Mouse (Mus musculus) stomach, postnatal 0 days (tissue): ENCODE measurements around the gene Nrgn.

Source experiments
- CTCF ChIP-seq: IDR thresholded peaks from 2 replicates; pipeline ENCODE4 v1.5.1; 2016; ENCODE audit warnings: antibody characterized with exemption, low read depth, mild to moderate bottlenecking, moderate library complexity
- EP300 ChIP-seq: optimal IDR thresholded peaks from 2 replicates; pipeline ENCODE3; 2016; ENCODE audit warnings: antibody characterized with exemption

DNA sequence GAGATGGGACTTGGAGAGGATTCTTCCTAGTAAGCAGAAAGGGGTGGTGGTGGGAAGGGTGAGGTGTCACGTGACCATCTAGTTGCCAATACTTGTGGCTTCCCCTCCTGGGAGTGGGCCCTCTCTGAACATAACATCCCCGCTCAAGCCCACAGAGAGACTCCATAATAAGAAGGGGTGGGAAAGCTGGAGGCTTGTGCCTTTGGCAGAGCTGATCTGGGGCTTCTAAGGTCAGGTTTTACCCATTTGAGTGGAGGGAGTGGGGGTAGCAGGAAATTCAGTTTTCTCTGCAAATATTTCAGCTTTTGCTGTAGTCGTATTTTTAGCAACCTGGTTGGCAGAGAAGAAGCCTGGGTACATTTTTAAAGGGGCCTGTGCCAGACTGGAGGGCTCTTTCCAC lies 3.7 kb upstream of the Nrgn start:
- TF ChIP-seq CTCF: no peak
- TF ChIP-seq EP300: no peak
